In the genomic region with DNA sequence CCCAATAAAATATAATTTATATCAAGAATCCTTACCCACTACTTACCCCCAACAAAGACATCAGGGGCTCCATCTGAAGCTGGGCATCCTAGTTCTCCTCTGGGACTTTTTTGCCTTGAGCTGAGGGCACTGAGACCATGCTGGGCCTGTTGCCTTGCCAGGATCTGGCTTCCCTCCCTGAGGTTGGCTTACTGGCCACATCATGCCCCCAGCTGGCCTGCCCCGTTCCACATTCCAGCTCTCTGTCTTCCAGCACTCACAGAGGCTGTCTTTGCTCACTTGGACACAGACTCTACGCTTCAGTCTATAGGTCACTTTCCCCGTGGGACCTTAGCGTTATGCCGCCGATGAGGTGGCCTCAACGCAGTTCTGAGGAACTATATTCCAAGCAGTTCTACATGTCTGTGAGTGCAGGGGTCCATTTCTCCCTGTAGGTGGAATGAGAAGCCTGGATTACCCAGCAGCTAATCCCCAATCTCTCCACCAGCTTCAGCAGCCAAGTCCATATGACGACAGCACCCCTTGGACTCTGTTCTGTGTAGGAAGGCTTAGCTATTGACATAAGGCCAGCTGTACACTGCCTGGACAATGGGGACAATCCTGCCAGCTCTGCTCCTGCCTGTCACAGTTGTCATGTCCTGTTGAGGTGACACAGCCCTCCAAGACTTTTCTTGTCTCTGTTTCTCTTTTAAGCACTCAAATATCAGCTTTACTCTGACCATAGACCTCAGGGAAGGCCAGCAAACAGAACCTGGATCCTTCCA, we compare ENCODE assay signal across 10 mouse cellular contexts.
DNase-seq lines count a peak whose midpoint lies in the region; ATAC-seq and TF ChIP-seq lines count a peak whose summit lies in the region.
"Had no signal": no experiment of that assay in that cellular context is flagged by ENCODE, and none has a peak within 500 bp of the region (broad histone marks: within the 10 kb centered on the region; RNA-seq: fewer than 3 reads in every experiment).

No protein-coding gene starts in this region.

- no peak for TF ChIP-seq EP300 in liver, postnatal 0 days (IDR thresholded peaks at IDR 0.05; ENCODE audit: low read depth)

- 79% methylated on average over 8 of the region's 8 CpGs for WGBS in heart, embryonic 12.5 days
- WGBS in liver, postnatal 0 days (ENCODE audit: insufficient replicate concordance) = 73% methylated on average over 8 of the region's 8 CpGs
- 87% methylated on average over 8 of the region's 8 CpGs for WGBS in intestine, embryonic 15.5 days

- H3K9ac ChIP-seq in heart, embryonic 12.5 days = no peak overlapping the region
- no peak overlapping the region for H3K9ac ChIP-seq in liver, postnatal 0 days (replicated peaks)
- H3K9ac ChIP-seq in intestine, embryonic 15.5 days = no peak overlapping the region
- H3K9ac ChIP-seq: limb, embryonic 15.5 days had no signal

- no peaks in the 10 kb centered on the region for H3K36me3 ChIP-seq in heart, embryonic 12.5 days
- H3K36me3 ChIP-seq in liver, postnatal 0 days (replicated peaks; ENCODE audit: insufficient read depth, low read length) = no peaks in the 10 kb centered on the region
- H3K36me3 ChIP-seq in intestine, embryonic 15.5 days = no peaks in the 10 kb centered on the region
- H3K36me3 ChIP-seq: limb, embryonic 15.5 days had no signal

- H3K27me3 ChIP-seq in heart, embryonic 12.5 days (replicated peaks) = no peaks in the 10 kb centered on the region
- no peaks in the 10 kb centered on the region for H3K27me3 ChIP-seq in liver, postnatal 0 days (ENCODE audit: insufficient read depth, low read length)
- H3K27me3 ChIP-seq in intestine, embryonic 15.5 days (replicated peaks) = no peaks in the 10 kb centered on the region; the same call in 1 of the 2 replicates
- H3K27me3 ChIP-seq: CH12.LX; limb, embryonic 15.5 days had no signal

- ATAC-seq in heart, embryonic 12.5 days (ENCODE audit: insufficient number of reproducible peaks, low FRiP score) = peak; percentile 69; the same call in 1 of the 2 replicates
- peak; percentile 89 for ATAC-seq in liver, postnatal 0 days
- no peak for ATAC-seq in intestine, embryonic 15.5 days

- 0 out of 2 replicates have a peak, but pooled peaks have one; percentile 5 for TF ChIP-seq CTCF in liver, postnatal 0 days (IDR thresholded peaks at IDR 0.05; ENCODE audit: low read depth)

- H3K4me3 ChIP-seq in heart, embryonic 12.5 days = no peak overlapping the region
- H3K4me3 ChIP-seq in brown adipose tissue, adult 24 weeks (ENCODE audit: insufficient read depth, low read depth, low read length) = no peak overlapping the region
- H3K4me3 ChIP-seq in liver, postnatal 0 days (ENCODE audit: low read depth, low read length) = no peak overlapping the region
- no peak overlapping the region for H3K4me3 ChIP-seq in intestine, embryonic 15.5 days (replicated peaks)
- H3K4me3 ChIP-seq: limb, embryonic 15.5 days had no signal

- H3K4me2 ChIP-seq in heart, embryonic 12.5 days = no peak overlapping the region
- peak overlapping the region; percentile 35; the same call in 1 of the 2 replicates for H3K4me2 ChIP-seq in liver, postnatal 0 days (ENCODE audit: low read depth, low read length)
- no peak overlapping the region for H3K4me2 ChIP-seq in intestine, embryonic 15.5 days (replicated peaks)
- H3K4me2 ChIP-seq: limb, embryonic 15.5 days had no signal

- DNase-seq in heart, adult 8-10 months (ENCODE audit: low spot score) = no peak
- peak; percentile 20 to 27 for DNase-seq in heart, postnatal 10 days
- DNase-seq in liver, postnatal 0 days = peak; percentile 53
- DNase-seq in embryo, embryonic 9.5 days (ENCODE audit: extremely low spot score) = no peak
- no peak for DNase-seq in adrenal gland, adult (ENCODE audit: inconsistent age in 2 of 2, low spot score in 1 of 2)

- H3K4me1 ChIP-seq in heart, embryonic 12.5 days (replicated peaks) = peaks cover 28% of the 10 kb centered on the region
- H3K4me1 ChIP-seq in brown adipose tissue, adult 24 weeks (ENCODE audit: control insufficient read depth, insufficient read depth, insufficient read length, low read length) = peaks cover 7% of the 10 kb centered on the region
- peaks cover 20% of the 10 kb centered on the region for H3K4me1 ChIP-seq in liver, postnatal 0 days (ENCODE audit: insufficient read depth)
- no peaks in the 10 kb centered on the region for H3K4me1 ChIP-seq in intestine, embryonic 15.5 days (replicated peaks)
- H3K4me1 ChIP-seq: limb, embryonic 15.5 days had no signal

- intact Hi-C loops in heart, postnatal 10 days (cut with DNase I) = no loop called here

- no peaks in the 10 kb centered on the region for H3K9me3 ChIP-seq in heart, embryonic 12.5 days (replicated peaks)
- H3K9me3 ChIP-seq in liver, postnatal 0 days (ENCODE audit: low read length) = no peaks in the 10 kb centered on the region
- no peaks in the 10 kb centered on the region for H3K9me3 ChIP-seq in intestine, embryonic 15.5 days
- H3K9me3 ChIP-seq: limb, embryonic 15.5 days had no signal

- H3K27ac ChIP-seq in heart, embryonic 12.5 days (ENCODE audit: poor library complexity, severe bottlenecking) = no peak overlapping the region
- peak overlapping the region; percentile 83 for H3K27ac ChIP-seq in brown adipose tissue, adult 24 weeks (replicated peaks; ENCODE audit: low read depth, low read length)
- peak overlapping the region; percentile 90 for H3K27ac ChIP-seq in liver, postnatal 0 days (ENCODE audit: low read depth)
- no peak overlapping the region for H3K27ac ChIP-seq in intestine, embryonic 15.5 days
- H3K27ac ChIP-seq: limb, embryonic 15.5 days had no signal

Comparison
In these comparisons a context has a peak if more than half of its experiments do, and no peak if none do; other contexts are left out.
1. DNase-seq: peak in heart, postnatal 10 days (2 of 2) and liver, postnatal 0 days (single experiment); none in heart, adult 8-10 months (single experiment), embryo, embryonic 9.5 days (single experiment) and adrenal gland, adult (0 of 2).
2. H3K27ac ChIP-seq: peak in brown adipose tissue, adult 24 weeks (single experiment) and liver, postnatal 0 days (single experiment); none in heart, embryonic 12.5 days (single experiment) and intestine, embryonic 15.5 days (single experiment).